Mouse (Mus musculus): ENCODE data around the gene Olfr287. TPM values are rescaled to one million over a fixed set of nuclear protein-coding genes. Genes with fewer than 3 reads are reported as not detected.

The Olfr287 gene
- not detected in 2 replicates for polyA plus RNA-seq (2012)

DNA sequence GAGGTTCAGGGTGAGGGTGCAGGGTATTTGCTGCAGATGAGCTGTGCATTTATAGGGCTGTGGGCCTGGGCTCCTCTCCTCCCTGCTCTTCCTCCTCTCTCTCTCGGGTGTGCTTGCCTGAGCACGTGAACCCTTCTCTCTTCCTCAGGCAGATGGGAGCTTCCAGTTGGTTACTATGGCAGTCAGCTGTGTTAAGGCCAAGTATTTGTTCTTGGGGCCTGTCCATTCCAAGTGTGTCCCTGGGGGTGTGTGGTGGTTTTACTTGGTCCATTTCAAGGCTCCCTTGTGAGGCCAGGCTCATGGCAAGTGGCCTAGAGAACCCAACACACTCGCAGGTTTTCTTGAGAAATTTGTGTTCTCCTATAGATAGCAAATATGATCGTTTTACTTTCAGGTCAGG, at the start of gene Olfr287, which contains the start of gene Gm44579:
Olfr287 (minus strand) TSS at position 180 of the 400 bp plus-strand sequence.
Gm44579 (minus strand) TSS at position 101 of the 400 bp plus-strand sequence.
- Histone ChIP-seq H3K36me3 (ENCODE audit: control insufficient read depth) (no peaks in the 10 kb centered on the region), H3K4me3 (replicated peaks) (no peak within 1 kb of the TSS), H3K9me3 (ENCODE audit: control insufficient read depth, low read length) (no peaks in the 10 kb centered on the region), H3K4me1 (ENCODE audit: control insufficient read depth) (no peaks in the 10 kb centered on the region), H3K27me3 (ENCODE audit: control insufficient read depth) (no peaks in the 10 kb centered on the region)
- TF ChIP-seq GATA1 (IDR thresholded peaks at IDR 0.05; ENCODE audit: low read length) (no peak), TAL1 (IDR thresholded peaks at IDR 0.05; ENCODE audit: low read length) (no peak)

DNA sequence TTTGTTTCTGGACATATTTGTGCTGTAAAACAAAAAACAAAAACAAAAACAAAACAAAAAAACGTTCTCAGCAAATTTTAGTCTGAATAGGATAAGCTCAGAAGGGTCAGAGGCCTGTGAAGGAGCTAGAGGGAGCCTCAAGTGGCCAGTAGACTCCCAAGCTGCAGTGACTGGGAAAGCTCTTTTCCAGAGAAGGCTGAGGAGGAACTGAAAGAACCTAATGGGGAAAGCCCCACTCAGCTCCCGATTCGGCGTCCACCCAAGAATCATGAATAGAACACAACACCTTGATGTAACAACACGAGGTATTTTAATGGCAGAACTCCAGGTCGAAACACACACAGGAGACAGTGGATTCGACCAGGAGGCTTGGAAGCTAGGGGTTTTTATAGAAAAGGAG, 36.9 kb upstream of the Olfr287 start:
- Histone ChIP-seq H3K36me3 (ENCODE audit: control insufficient read depth) (no peaks in the 10 kb centered on the region), H3K4me3 (replicated peaks) (no peak overlapping the region), H3K27me3 (ENCODE audit: control insufficient read depth) (no peaks in the 10 kb centered on the region), H3K4me1 (ENCODE audit: control insufficient read depth) (no peaks in the 10 kb centered on the region), H3K9me3 (ENCODE audit: control insufficient read depth, low read length) (peaks cover 11% of the 10 kb centered on the region)
- no peak for TF ChIP-seq GATA1 (IDR thresholded peaks at IDR 0.05; ENCODE audit: low read length)
- no peak for TF ChIP-seq TAL1 (IDR thresholded peaks at IDR 0.05; ENCODE audit: low read length)

DNA sequence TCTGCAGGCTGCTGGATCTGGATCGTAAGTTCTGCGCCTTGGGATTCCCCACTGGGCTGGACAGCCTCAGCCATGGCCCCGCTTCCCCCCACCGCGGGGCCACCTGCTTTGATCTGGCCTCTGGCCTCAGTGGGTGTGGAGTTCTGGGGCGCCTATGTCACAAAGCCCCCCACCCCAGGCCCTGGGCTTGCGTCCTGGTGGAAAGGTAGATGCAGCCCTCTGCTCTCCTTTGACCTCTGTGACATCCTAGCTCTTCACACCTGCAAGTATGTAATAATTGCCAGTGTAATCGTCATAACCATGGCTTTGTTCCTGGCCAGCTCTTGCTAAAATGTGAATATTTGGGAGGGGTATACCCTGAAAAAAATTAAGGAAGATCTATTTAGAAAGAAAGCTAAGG, 36.3 kb upstream of the Olfr287 start, which contains the start of gene H1fnt:
H1fnt (minus strand) TSS at position 101 of the 400 bp plus-strand sequence.
- peaks cover 11% of the 10 kb centered on the region for H3K9me3 ChIP-seq (ENCODE audit: control insufficient read depth, low read length)
- no peak for TF ChIP-seq GATA1 (IDR thresholded peaks at IDR 0.05; ENCODE audit: low read length)
- no peak for TF ChIP-seq TAL1 (IDR thresholded peaks at IDR 0.05; ENCODE audit: low read length)
- H3K36me3 ChIP-seq (ENCODE audit: control insufficient read depth) = no peaks in the 10 kb centered on the region
- H3K27me3 ChIP-seq (ENCODE audit: control insufficient read depth) = no peaks in the 10 kb centered on the region
- H3K4me1 ChIP-seq (ENCODE audit: control insufficient read depth) = no peaks in the 10 kb centered on the region
- H3K4me3 ChIP-seq (replicated peaks) = no peak within 1 kb of the TSS

DNA sequence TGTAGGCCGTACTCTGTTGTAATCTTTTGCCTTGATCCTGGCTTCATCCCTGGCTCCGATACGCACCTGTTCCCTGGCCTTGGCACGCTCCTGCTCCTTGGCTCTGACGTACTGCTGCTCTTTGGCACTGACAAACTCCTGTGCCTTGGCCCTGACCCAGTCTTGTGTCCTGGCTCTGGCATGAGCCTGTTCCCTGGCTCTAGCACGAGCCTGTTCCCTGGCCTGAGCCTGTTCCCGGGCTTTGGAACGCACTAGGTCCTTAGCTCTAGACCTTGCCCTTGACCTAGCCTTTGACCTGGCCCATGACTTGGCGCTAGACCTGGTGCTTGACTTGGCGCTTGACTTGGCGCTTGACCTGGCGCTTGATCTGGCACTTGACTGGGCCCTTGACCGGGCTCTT, 35.4 kb upstream of the Olfr287 start:
- Histone ChIP-seq H3K36me3 (ENCODE audit: control insufficient read depth) (no peaks in the 10 kb centered on the region), H3K4me1 (ENCODE audit: control insufficient read depth) (no peaks in the 10 kb centered on the region), H3K4me3 (replicated peaks) (no peak overlapping the region), H3K9me3 (ENCODE audit: control insufficient read depth, low read length) (peaks cover 11% of the 10 kb centered on the region), H3K27me3 (ENCODE audit: control insufficient read depth) (no peaks in the 10 kb centered on the region)
- TF ChIP-seq TAL1 (IDR thresholded peaks at IDR 0.05; ENCODE audit: low read length) (no peak), GATA1 (IDR thresholded peaks at IDR 0.05; ENCODE audit: low read length) (no peak)

DNA sequence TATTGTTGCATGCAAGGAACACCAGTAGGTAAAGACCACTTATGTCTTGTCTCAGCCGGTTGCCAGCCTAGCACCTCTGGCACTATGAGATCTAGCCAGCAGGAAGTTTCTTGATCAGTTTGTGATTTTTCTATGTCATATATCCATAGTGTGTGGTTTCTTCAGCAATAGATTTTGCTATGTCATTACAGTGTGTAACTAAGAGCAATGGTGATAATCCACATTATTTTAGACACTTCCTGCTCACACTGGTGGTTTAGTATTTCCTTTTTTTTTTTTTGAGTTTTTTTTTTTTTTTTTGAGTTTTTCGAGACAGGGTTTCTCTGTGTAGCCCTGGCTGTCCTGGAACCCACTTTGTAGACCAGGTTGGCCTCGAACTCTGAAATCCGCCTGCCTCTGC, 14.6 kb upstream of the Olfr287 start:
- TF ChIP-seq GATA1 (IDR thresholded peaks at IDR 0.05; ENCODE audit: low read length) = no peak
- TF ChIP-seq TAL1 (IDR thresholded peaks at IDR 0.05; ENCODE audit: low read length) = no peak
- peaks cover 5% of the 10 kb centered on the region; the same call in 1 of the 2 replicates for H3K9me3 ChIP-seq (ENCODE audit: control insufficient read depth, low read length)

DNA sequence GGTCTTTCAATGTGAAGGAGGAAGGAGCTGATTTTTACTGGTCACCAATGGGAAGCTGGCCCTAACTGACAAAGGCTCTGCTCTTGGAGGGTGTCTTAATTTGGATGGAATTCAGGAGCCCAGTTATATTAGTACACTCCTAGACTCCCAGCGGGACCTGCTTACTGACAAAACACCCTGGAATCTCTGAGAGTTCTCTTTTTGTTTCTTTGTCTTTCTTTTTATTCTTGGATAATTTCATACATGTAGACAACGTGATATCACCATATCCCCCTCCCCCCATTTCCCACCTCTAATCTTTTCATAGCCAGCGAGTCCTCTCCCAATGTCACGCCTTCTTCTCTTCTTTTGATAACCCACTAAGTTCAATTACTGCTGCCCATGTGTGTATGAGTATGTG, 13.5 kb upstream of the Olfr287 start, which contains the start of gene Olfr286:
Olfr286 (minus strand) TSS at position 101 of the 400 bp plus-strand sequence.
- Histone ChIP-seq H3K4me3 (replicated peaks) (no peak within 1 kb of the TSS), H3K4me1 (ENCODE audit: control insufficient read depth) (no peaks in the 10 kb centered on the region), H3K9me3 (ENCODE audit: control insufficient read depth, low read length) (peaks cover 2% of the 10 kb centered on the region; the same call in 1 of the 2 replicates), H3K36me3 (ENCODE audit: control insufficient read depth) (no peaks in the 10 kb centered on the region), H3K27me3 (ENCODE audit: control insufficient read depth) (no peaks in the 10 kb centered on the region)
- TF ChIP-seq GATA1 (IDR thresholded peaks at IDR 0.05; ENCODE audit: low read length) (no peak), TAL1 (IDR thresholded peaks at IDR 0.05; ENCODE audit: low read length) (no peak)

More for the DNA sequence above, 14.6 kb upstream of the Olfr287 start:
- no peaks in the 10 kb centered on the region for H3K27me3 ChIP-seq (ENCODE audit: control insufficient read depth)
- H3K4me3 ChIP-seq (replicated peaks) = no peak overlapping the region
- no peaks in the 10 kb centered on the region for H3K36me3 ChIP-seq (ENCODE audit: control insufficient read depth)
- H3K4me1 ChIP-seq (ENCODE audit: control insufficient read depth) = no peaks in the 10 kb centered on the region

DNA sequence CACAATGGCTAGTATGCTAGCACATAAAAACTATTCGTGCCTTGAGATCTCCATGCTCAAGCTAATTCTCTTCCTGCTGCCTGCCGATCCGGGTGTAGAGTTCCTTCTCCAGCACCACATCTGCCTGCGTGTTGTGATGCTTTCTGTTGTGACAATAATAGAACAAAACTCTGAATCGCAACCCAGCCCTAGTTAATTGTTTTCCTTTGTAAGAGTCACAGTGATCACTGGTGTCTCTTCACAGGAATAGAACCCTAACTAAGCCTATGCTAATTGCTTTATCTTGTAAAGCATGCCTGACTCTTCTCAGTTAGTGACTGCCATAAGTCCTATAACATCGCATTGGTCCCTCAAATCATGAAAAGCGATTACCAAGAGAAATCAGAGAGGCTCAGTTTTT, 5.2 kb upstream of the Olfr287 start:
- TF ChIP-seq GATA1 (IDR thresholded peaks at IDR 0.05; ENCODE audit: low read length) (no peak), TAL1 (IDR thresholded peaks at IDR 0.05; ENCODE audit: low read length) (no peak)
- H3K36me3 ChIP-seq (ENCODE audit: control insufficient read depth) = no peaks in the 10 kb centered on the region
- H3K4me1 ChIP-seq (ENCODE audit: control insufficient read depth) = no peaks in the 10 kb centered on the region
- no peak overlapping the region for H3K4me3 ChIP-seq (replicated peaks)
- H3K27me3 ChIP-seq (ENCODE audit: control insufficient read depth) = no peaks in the 10 kb centered on the region
- H3K9me3 ChIP-seq (ENCODE audit: control insufficient read depth, low read length) = no peaks in the 10 kb centered on the region

DNA sequence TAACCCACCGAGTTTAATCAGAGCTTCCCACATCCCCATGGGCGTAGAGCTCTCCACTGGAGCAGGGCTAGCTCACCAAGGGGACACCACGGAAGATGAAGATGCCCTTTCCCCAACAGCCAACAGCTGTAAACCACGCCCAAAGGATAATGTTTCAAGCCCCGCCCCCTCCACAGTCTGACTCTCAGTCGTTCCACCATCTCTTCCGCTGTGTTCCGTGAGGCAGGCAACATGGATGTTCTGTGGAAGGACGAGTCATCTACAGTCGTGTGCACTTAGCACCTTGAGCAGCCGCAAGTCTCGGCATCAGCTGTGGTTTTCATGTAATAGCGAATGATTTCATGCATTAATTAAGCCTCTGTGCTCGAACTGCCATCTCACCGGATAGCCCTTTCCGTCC, 4.8 kb upstream of the Olfr287 start:
- TF ChIP-seq GATA1 (IDR thresholded peaks at IDR 0.05; ENCODE audit: low read length) = no peak
- TF ChIP-seq TAL1 (IDR thresholded peaks at IDR 0.05; ENCODE audit: low read length) = no peak
- Histone ChIP-seq H3K9me3 (ENCODE audit: control insufficient read depth, low read length) (no peaks in the 10 kb centered on the region), H3K36me3 (ENCODE audit: control insufficient read depth) (no peaks in the 10 kb centered on the region), H3K27me3 (ENCODE audit: control insufficient read depth) (no peaks in the 10 kb centered on the region), H3K4me1 (ENCODE audit: control insufficient read depth) (no peaks in the 10 kb centered on the region), H3K4me3 (replicated peaks) (no peak overlapping the region)

DNA sequence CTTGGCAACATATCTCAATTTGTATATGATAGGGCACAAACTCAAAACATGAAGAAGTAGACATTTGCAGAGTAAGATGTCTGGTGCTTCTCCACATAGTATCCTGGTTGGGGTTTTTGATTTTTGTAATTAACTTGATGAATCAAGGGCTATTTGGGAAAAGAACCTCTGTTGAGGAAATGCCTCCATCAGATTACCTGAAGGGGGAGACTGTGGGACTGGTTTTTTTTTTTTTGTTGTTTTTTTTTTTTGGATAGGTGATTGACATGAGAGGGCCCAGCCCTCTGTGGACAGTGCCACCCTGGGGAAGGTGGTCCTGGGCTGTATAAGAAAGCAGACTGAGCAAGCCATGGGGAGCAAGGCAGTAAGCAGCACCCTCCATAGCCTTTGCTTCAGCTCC, 1.5 kb upstream of the Olfr287 start:
- H3K27me3 ChIP-seq (ENCODE audit: control insufficient read depth) = no peaks in the 10 kb centered on the region
- H3K9me3 ChIP-seq (ENCODE audit: control insufficient read depth, low read length) = no peaks in the 10 kb centered on the region
- H3K36me3 ChIP-seq (ENCODE audit: control insufficient read depth) = no peaks in the 10 kb centered on the region

DNA sequence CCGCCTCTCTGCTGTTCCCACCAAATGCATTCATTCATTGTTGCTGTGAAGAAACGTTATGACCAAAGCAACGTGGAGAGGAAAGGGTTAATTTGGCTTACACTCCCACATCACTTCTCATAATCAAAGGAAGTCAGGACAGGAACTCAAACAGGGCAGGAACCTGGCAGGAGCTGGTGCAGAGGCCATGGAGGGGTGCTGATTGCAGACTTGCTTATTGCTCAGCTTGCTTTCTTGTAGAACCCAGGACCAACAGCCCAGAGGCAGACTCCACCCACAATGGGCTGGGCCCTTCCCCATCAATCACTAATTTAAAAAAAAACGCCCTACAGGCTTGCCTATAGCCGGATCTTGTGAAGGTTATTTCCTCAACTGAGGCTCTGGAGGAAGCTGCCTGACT, 6.7 kb downstream of the Olfr287 start:
- TF ChIP-seq TAL1 (IDR thresholded peaks at IDR 0.05; ENCODE audit: low read length) (no peak), GATA1 (IDR thresholded peaks at IDR 0.05; ENCODE audit: low read length) (no peak)
- Histone ChIP-seq H3K9me3 (ENCODE audit: control insufficient read depth, low read length) (no peaks in the 10 kb centered on the region), H3K36me3 (ENCODE audit: control insufficient read depth) (no peaks in the 10 kb centered on the region), H3K4me1 (ENCODE audit: control insufficient read depth) (no peaks in the 10 kb centered on the region), H3K27me3 (ENCODE audit: control insufficient read depth) (no peaks in the 10 kb centered on the region), H3K4me3 (replicated peaks) (no peak overlapping the region)

More for the DNA sequence above, 1.5 kb upstream of the Olfr287 start:
- TF ChIP-seq GATA1 (IDR thresholded peaks at IDR 0.05; ENCODE audit: low read length) (no peak), TAL1 (IDR thresholded peaks at IDR 0.05; ENCODE audit: low read length) (no peak)
- Histone ChIP-seq H3K4me3 (replicated peaks) (no peak overlapping the region), H3K4me1 (ENCODE audit: control insufficient read depth) (no peaks in the 10 kb centered on the region)

Data from erythroblast, embryonic 14.5 days (primary cell).